Mouse (Mus musculus): ENCODE results near the gene Lrig2. TPM values are rescaled to one million over a fixed set of nuclear protein-coding genes. Genes with fewer than 3 reads are reported as not detected.
"Not testable (repeated sequence)": the region's sequence is repeated elsewhere in the genome, so short reads cannot be mapped to it uniquely, and the experiment has no call there.

The Lrig2 gene
- polyA plus RNA-seq, 2 experiments from 2014 or later = 5.5 TPM

GRCm38 (mm10) chr3:104431156-104431847 lies 80.4 kb downstream of the Lrig2 start:
- no peak for ATAC-seq

GRCm38 (mm10) chr3:104427354-104427753 lies 84.4 kb downstream of the Lrig2 start:
- ATAC-seq = not testable (repeated sequence)

- ATAC-seq = no peak
Observed at GRCm38 (mm10) chr3:104424346-104424745, 87.4 kb downstream of the Lrig2 start.

- ATAC-seq = no peak
Observed at GRCm38 (mm10) chr3:104420929-104421328, 90.8 kb downstream of the Lrig2 start.

GRCm38 (mm10) chr3:104419990-104420389 lies 91.7 kb downstream of the Lrig2 start:
- ATAC-seq = no peak

- ATAC-seq = no peak
Observed at GRCm38 (mm10) chr3:104416806-104417205, 94.9 kb downstream of the Lrig2 start.

- no peak for ATAC-seq
Observed at GRCm38 (mm10) chr3:104412482-104412881, 99.2 kb downstream of the Lrig2 start.

- no peak for ATAC-seq
Observed at GRCm38 (mm10) chr3:104407506-104407905, 104.2 kb downstream of the Lrig2 start.

- ATAC-seq = no peak
Observed at GRCm38 (mm10) chr3:104403582-104403981, 108.1 kb downstream of the Lrig2 start.

GRCm38 (mm10) chr3:104401176-104401575 lies 110.5 kb downstream of the Lrig2 start:
- no peak for ATAC-seq

GRCm38 (mm10) chr3:104400126-104400525 lies 111.6 kb downstream of the Lrig2 start:
- ATAC-seq = no peak

GRCm38 (mm10) chr3:104399296-104400045 lies 112.2 kb downstream of the Lrig2 start:
- ATAC-seq = no peak

GRCm38 (mm10) chr3:104397316-104397715 lies 114.4 kb downstream of the Lrig2 start:
- ATAC-seq = no peak

GRCm38 (mm10) chr3:104396736-104397081 lies 115.0 kb downstream of the Lrig2 start:
- ATAC-seq = no peak

- no peak for ATAC-seq
Observed at GRCm38 (mm10) chr3:104396067-104396735, 115.5 kb downstream of the Lrig2 start.

- no peak for ATAC-seq
Observed at GRCm38 (mm10) chr3:104390072-104390471, 121.6 kb downstream of the Lrig2 start.

- no peak for ATAC-seq
Observed at GRCm38 (mm10) chr3:104389449-104389848, 122.3 kb downstream of the Lrig2 start.

- ATAC-seq = no peak
Observed at GRCm38 (mm10) chr3:104385587-104385986, 126.1 kb downstream of the Lrig2 start.

- ATAC-seq = no peak
Observed at GRCm38 (mm10) chr3:104383681-104384341, 127.9 kb downstream of the Lrig2 start.

GRCm38 (mm10) chr3:104378228-104378627 lies 133.5 kb downstream of the Lrig2 start:
- no peak for ATAC-seq

GRCm38 (mm10) chr3:104373907-104374306 lies 137.8 kb downstream of the Lrig2 start:
- no peak for ATAC-seq

- no peak for ATAC-seq
Observed at GRCm38 (mm10) chr3:104372374-104372773, 139.3 kb downstream of the Lrig2 start.

- ATAC-seq = no peak
Observed at GRCm38 (mm10) chr3:104367912-104368311, 143.8 kb downstream of the Lrig2 start.
